Comparison of ENCODE assay signal across 8 mouse cellular contexts in genomic region chr12:86079202-86079667, GRCm38 (mm10). TPM values are rescaled to one million over a fixed set of nuclear protein-coding genes. Genes with fewer than 3 reads are reported as not detected.
DNase-seq lines count a peak whose midpoint lies in the region; ATAC-seq and TF ChIP-seq lines count a peak whose summit lies in the region.

No protein-coding gene starts in this region.

- peaks cover 41% of the 10 kb centered on the region for H3K4me1 ChIP-seq in hindbrain, embryonic 15.5 days (replicated peaks)

- H3K27ac ChIP-seq in hindbrain, embryonic 15.5 days (replicated peaks): peak overlapping the region; percentile 80

- under 1% methylated on average over 31 of the region's 31 CpGs for WGBS in hindbrain, embryonic 15.5 days

- DNase-seq in Patski (ENCODE audit: low read depth, low spot score): no peak
- peak; percentile 97 for DNase-seq in cerebellum, postnatal 10 days
- peak; percentile 92 to 93 for DNase-seq in frontal cortex, postnatal 36 days (ENCODE audit: low spot score in 2 of 2)
- peak; percentile 90 to 92 for DNase-seq in layer of hippocampus, postnatal 36 days
- peak; percentile 95 for DNase-seq in lung, postnatal 36 days
- DNase-seq in retina, embryonic 14.5 days (ENCODE audit: low spot score): peak; percentile 95
- DNase-seq in thymus, postnatal 4 days: peak; percentile 91

- H3K9me3 ChIP-seq in hindbrain, embryonic 15.5 days: no peaks in the 10 kb centered on the region

- no peak for TF ChIP-seq CTCF in Patski (IDR thresholded peaks at IDR 0.05)

- peak overlapping the region; percentile 65 for H3K4me3 ChIP-seq in hindbrain, embryonic 15.5 days

- H3K4me2 ChIP-seq in hindbrain, embryonic 15.5 days: peak overlapping the region; percentile 99

- H3K27me3 ChIP-seq in Patski: no peaks in the 10 kb centered on the region
- peaks cover 14% of the 10 kb centered on the region; the same call in 1 of the 2 replicates for H3K27me3 ChIP-seq in hindbrain, embryonic 15.5 days

- H3K9ac ChIP-seq in hindbrain, embryonic 15.5 days: peak overlapping the region; percentile 66

- CTCF ChIA-PET in Patski (lab: Charles Lee): interaction anchor here (0.7 to 3.8 kb wide), 8 partner anchors 31 to 231 kb away, joined by 3 to 12 read pairs (median 3); no protein-coding TSS in a partner anchor

- POLR2A ChIA-PET in Patski (lab: Charles Lee): interaction anchor here (0.7 to 1.2 kb wide), 3 partner anchors 117 to 514 kb away, joined by 3 to 4 read pairs (median 3); no protein-coding TSS in a partner anchor

- in situ Hi-C loops in Patski (cut with MboI; ENCODE audit: low pct_unique_long_range_greater_than_20kb): loop anchor here (5.0 to 25.0 kb wide), 6 partner anchors 52 to 808 kb away; partner anchors contain the start of genes Flvcr2, Irf2bpl and Nek9

- peak; percentile 73 for ATAC-seq in Patski
- peak; percentile 83 for ATAC-seq in hindbrain, embryonic 15.5 days (ENCODE audit: low FRiP score, low read depth)

- H3K36me3 ChIP-seq in hindbrain, embryonic 15.5 days: no peaks in the 10 kb centered on the region

RNA-seq across cellular contexts. Expression of gene Tgfb3, which starts 0.4 kb away (rescaled TPM):
- polyA plus RNA-seq in Patski (2021): 25.6 TPM
- 5.1 and 5.4 TPM in 2 replicates for polyA plus RNA-seq in hindbrain, embryonic 15.5 days (2015; fragmentation: Nextera tagmentation; extraction: Ambion mirVana)
- total RNA-seq in layer of hippocampus, postnatal 36 days (2021): 10 to 100 TPM; 14.1 to 15.6 TPM

RNA-seq across cellular contexts. Expression of gene Ift43, which starts 3.1 kb away (rescaled TPM):
- 108 TPM for polyA plus RNA-seq in Patski (2021)
- polyA plus RNA-seq in hindbrain, embryonic 15.5 days (2015; fragmentation: Nextera tagmentation; extraction: Ambion mirVana): 42.7 and 45.8 TPM in 2 replicates
- total RNA-seq in layer of hippocampus, postnatal 36 days (2021): 10 to 100 TPM; 12.0 to 14.4 TPM
